Mouse (Mus musculus): ENCODE data around the gene Prpf19.

DNA sequence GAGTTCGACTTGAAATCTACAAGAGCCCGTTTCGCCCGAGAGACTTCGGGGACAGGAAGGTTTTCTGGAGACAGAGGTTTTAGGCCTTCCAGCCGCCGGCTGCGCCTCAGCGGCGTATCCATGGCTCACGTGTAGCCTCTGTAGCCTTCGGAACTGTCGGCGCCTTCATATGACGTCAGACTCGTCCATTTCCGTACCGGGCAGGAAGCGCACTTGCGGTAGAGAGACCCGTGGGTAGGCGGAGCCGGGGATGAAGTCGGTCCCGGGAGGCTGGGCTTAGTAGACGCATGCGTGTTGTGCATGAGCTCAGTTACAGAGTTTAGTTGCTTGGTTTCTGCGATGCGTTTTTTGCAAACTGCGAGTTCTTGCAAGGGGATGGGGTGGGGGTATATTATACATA lies 54.1 kb downstream of the Prpf19 start, which contains the start of gene Ccdc86:
- TF ChIP-seq CTCF (IDR thresholded peaks at IDR 0.05; ENCODE audit: low read depth, low read length): no peak
- TF ChIP-seq TAL1 (conservative IDR thresholded peaks at IDR 0.05; ENCODE audit: low read depth, low read length): no peak
- no peak for TF ChIP-seq GATA1 (IDR thresholded peaks at IDR 0.05; ENCODE audit: borderline replicate concordance, low read length)

All from G1E (cell line).